Mouse (Mus musculus) layer of hippocampus, adult 11-12 months (tissue): ENCODE measurements around the gene Tm9sf2.
"Not testable (repeated sequence)": the region's sequence is repeated elsewhere in the genome, so short reads cannot be mapped to it uniquely, and the experiment has no call there.

Experiments used
- DNase-seq: peaks from one replicate; pipeline ENCODE4 v3.0.0; 2022; ENCODE audit warnings: low spot score

Tm9sf2 gene

GRCm38 (mm10) chr14:122099584-122099983, 7.3 kb upstream of the Tm9sf2 start:
- DNase-seq, result no peak

DNA sequence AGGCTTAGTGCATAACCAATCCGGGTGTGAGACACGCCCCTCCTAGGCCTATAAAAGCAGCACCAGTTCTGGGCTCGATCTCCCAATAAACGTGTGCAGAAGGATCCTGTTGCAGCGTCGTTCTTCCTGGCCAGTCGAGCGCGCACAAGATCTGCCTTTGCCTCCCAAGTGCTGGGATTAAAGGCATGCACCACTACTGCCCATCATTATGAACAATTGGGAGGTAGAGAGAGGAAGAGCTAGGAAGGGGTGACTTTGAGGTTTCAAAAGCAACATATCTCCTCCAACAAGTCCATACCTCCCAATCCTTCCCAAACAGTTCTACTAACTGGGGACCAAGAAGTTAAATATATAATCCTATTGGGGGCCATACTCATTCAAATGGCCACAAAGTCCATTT, 4.9 kb upstream of the Tm9sf2 start:
- DNase-seq, result not testable (repeated sequence)

DNA sequence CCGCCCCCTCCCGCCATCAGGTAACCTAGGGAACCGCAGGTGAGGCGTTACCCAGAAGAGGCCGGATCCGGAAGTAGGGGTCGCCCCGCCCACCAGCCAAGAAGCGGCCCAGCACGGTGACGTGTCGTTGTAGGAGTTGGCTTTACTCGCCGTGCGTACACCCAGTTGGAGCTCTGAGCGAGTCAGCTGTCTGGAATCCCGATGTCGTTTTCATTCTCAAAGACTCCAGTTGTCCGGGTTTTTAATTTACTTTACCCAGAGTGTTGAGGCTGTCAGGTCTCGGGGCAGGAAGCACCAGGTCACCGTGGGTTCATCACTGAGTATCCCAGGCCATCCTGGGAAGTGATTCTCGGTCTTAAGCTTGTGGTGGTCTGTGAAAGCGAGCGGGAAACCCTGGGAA, 2.0 kb upstream of the Tm9sf2 start:
- DNase-seq, result peak; percentile 93

DNA sequence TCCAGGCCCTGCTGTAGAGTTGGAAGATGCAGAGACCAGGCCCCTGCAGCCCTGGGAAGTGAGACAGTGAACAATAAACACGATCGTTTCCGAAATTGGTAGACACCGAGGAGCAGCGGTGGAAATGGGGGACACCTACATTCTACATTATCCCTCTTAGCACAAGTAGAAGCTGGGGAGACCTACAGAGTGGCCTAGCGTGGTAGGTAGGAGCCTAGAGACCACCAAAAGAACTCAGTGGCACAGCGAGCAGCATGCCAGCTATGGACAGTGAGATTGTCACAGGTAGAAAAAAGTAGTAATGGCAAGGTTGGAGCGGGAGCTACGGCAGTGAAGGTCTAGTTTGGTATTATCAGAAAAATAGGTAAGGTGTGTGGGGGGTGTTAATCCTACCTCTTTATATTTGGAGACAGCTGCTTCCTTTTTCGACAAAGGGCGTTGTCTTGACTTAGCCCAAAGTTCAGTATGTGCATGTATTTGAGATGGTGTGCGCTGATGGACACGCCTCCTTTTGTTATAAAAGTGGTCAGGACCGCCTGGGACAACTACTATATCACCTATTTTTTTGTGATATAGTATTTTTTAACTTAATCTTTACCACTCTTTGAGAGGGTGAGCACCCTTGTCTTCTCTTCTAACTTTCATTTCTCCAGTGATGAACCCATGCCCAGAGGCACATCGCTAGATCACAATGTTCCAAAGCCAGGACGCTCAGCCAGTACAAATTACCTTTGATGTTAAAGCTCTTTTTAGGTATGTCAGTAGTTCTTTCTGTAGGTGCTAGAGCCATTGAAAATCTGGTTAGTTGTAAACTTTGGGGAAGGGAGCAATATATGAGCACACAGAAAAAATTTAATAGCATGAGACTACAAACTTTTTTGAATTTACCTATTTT, 1.2 kb upstream of the Tm9sf2 start:
- no peak for DNase-seq

DNA sequence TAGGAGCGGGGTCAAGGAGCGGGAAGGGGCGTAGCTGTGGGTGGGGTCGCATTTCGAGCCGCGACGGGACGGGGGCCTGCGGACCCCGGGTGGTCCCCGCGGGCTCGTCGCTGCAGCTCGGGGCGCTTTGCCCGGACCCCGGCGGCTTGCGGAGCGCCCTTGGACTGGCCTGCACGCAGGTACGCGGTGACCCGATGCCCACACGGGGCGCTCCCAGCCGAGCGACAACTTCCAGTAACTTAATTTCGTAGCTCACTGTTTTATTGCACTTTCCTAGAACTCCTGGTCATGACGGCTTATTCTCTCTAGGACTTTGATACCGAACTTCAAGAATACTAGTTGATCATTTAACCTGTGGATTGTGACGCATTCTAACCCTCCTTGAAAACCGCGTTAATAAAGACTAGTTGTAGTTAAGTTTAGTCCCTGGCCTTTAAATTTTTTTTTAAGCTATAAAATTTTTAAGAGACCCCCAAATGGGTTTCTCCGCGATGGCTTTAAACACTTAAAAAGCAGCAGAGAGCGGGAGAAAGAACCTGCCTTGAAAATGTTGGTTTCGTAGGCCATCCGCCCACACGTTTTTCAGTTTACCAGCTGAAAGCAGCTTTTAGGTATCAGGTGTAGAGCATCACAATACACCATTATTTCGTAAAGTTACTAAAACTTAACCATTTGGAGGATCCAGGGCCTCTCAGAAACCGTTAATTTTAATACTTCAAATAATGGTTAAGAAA, 810 bp downstream of the Tm9sf2 start:
- no peak for DNase-seq

- no peak for DNase-seq
Measured at GRCm38 (mm10) chr14:122111681-122112080, 4.8 kb downstream of the Tm9sf2 start.

DNA sequence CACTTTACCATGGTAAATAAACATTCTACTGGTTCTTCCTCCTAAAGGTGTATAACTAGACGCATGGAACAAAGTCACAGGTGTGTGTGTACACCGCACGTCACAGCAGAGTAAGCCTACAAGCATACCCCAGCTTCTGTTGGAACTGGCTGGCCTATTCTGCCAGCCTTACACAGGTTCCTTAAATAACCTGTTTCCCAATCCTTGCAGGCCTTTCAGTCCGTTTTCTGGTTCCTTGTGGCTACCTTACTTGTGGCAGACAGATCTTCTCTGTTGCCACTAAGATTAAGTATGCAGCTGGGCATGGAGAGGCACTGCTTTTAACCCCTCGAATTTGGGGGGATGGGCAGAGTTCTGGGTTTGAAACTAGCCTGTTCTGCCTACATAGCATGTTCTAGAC, 5.5 kb downstream of the Tm9sf2 start:
- DNase-seq, result no peak

- DNase-seq, result no peak
Measured at GRCm38 (mm10) chr14:122116200-122116599, 9.4 kb downstream of the Tm9sf2 start.

DNA sequence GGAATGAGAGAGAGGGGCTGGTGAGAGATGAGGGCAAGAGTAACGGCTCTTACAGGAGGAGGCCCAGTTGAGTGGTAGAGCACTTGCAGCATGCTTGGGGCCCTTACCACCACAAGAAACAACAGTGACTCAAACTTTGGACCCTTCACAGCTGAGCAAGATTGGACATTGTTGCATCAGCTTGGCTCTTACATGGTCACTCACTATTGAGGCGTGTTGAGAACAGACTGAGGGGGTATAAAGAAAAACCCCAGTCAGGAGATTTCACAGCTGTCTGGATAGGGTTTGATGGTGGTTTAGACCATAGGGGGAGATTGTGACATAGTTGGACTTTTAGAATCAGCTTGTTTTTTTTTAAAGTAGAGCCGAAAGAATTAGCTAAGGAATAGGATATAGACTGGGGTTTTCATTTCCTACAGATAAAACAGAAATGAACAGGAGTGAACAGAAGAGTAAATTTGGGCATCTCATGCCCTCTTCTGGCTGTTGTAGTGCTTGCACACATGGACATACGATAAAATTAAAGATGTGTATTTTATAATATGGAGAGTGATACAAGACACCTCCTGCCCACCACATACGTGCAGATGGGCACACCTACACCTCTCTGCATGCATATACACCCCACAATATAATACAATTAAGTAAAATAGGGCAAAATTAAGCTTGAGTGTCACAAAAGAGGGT, 23.4 kb downstream of the Tm9sf2 start:
- DNase-seq, result peak; percentile 21

DNA sequence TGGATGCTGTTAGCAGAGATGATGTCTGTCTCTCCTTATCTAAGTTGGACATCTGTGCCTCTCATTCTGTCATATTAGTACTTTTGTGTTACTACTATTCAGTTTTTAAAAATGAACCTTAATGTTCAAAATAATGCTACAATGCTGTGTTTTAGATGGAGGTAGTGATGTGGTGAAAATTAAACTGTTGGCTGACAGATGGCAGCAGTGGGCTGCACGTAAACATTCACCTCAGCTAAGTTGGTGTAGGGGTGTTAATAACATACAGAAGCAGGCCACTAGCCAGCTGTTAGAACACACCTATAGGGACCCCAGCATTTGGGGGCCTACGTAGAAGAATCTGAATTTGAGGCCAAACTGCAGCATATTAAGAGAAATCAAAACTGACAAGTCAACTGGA, 24.8 kb downstream of the Tm9sf2 start:
- DNase-seq, result no peak

GRCm38 (mm10) chr14:122136368-122136928, 29.6 kb downstream of the Tm9sf2 start:
- DNase-seq, result no peak

DNA sequence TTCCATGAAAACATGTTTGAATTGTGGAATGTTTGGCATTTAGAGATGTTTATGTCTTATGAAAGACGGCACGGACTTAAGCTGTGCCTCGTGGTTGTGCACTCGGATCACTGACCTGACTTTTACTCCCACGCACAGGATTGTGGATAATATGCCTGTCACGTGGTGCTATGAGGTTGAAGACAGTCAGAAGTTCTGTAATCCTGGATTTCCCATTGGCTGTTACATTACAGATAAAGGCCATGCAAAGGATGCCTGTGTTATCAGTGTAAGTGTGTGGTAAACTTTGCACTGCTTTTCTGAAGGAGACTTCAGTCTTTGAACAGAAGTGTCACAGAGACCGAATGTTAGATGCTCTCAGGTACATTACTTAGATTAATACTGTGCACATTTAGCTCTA, 30.4 kb downstream of the Tm9sf2 start:
- no peak for DNase-seq

- DNase-seq, result no peak
Measured at GRCm38 (mm10) chr14:122140126-122140525, 33.3 kb downstream of the Tm9sf2 start.

DNA sequence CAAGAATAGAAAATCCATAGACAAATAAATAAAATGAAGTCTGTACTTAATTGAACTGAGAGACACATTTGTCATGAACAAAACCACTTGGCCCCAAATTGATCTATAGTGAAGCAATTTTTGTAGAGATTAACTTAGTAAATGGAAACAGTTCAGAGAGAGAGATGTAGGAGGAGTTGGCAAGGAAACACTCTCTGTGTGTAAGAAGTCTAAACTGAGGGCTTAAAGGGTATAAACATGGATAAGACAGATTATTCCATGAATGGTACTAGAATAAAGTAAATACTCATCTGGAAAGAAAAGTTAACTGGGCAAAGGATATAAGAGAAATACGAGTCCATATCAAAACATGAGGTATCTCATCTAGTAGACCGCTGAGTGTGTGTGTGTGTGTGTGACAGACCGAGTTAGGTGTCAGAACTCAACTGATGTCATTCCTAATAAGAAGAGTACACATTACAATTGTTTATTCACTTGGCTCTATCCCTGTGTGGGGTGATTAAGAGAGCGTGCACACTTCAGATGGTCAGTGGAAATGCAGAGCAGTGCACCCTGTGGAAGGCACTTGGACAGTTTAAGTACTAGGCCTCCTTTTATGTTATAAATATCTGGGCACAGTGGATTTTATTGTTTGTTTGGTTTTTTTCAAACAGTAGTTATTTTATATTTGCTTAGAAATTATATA, 36.9 kb downstream of the Tm9sf2 start:
- no peak for DNase-seq

DNA sequence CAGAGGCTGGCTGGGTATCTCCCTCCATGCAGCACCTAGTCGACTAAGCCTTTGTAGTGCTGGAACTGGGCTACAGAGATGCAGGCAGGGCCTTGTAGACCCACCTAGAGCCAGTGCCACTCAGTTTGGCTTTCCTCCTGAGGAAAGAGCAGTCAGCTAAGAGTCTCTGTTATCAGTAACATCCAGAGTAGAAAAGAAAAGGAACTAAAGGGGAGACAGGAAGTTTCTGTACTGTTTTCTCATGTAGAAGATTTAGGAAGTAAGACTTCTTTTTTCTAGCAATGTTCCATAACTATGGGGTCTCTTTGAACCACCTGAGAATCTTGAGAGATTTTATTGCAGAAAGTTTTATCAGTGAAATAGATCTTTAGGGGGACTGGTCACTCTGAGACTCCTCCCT, 38.5 kb downstream of the Tm9sf2 start:
- DNase-seq, result no peak

- no peak for DNase-seq
Measured at GRCm38 (mm10) chr14:122150616-122151015, 43.8 kb downstream of the Tm9sf2 start.

GRCm38 (mm10) chr14:122157738-122158137, 50.9 kb downstream of the Tm9sf2 start:
- DNase-seq, result no peak

GRCm38 (mm10) chr14:122160916-122161315, 54.1 kb downstream of the Tm9sf2 start:
- no peak for DNase-seq

- DNase-seq, result no peak
Measured at GRCm38 (mm10) chr14:122168912-122169311, 62.1 kb downstream of the Tm9sf2 start.

GRCm38 (mm10) chr14:122170202-122170781, 63.5 kb downstream of the Tm9sf2 start:
- DNase-seq, result no peak

- no peak for DNase-seq
Measured at GRCm38 (mm10) chr14:122171031-122171430, 64.2 kb downstream of the Tm9sf2 start.
